In the genomic region with DNA sequence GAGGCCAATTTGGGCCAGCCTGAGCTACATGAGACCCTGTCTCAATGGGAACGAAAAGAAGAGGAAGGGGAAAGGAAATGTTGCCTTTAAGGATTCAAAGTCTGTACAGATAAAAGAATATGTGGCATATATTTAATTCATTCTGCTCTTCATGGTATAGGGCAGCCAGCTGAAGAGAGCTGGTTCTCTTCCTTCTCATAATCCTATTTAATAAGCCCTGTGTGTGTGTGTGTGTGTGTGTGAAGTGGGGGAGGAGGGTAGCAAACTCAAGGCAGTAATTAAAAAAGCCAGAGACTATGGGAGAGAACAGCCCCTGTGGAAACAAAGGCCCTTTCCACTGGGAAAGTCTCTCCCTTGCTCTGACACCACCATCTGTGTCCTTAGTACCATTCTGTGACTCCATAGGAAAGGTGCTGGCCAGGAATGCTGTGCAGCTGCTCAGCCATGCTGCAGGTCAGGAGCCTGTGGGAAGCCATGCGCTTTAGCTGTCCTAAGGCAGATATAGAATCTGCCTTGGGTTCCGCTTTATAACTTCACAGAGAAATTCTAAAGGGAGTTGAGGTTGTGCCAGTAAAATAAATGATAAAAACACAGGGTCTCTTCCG, we compare ENCODE assay signal across 19 mouse cellular contexts. TPM values are rescaled to one million over a fixed set of nuclear protein-coding genes. Genes with fewer than 3 reads are reported as not detected.
DNase-seq lines count a peak whose midpoint lies in the region; ATAC-seq and TF ChIP-seq lines count a peak whose summit lies in the region.
"Had no signal": no experiment of that assay in that cellular context is flagged by ENCODE, and none has a peak within 500 bp of the region (broad histone marks: within the 10 kb centered on the region; RNA-seq: fewer than 3 reads in every experiment).

No protein-coding gene starts in this region.

- no peak for TF ChIP-seq CTCF in gastrocnemius, adult 2 months (IDR thresholded peaks at IDR 0.05)
- TF ChIP-seq CTCF in hindbrain, postnatal 0 days (IDR thresholded peaks at IDR 0.05; ENCODE audit: low read depth): no peak

- WGBS in hindbrain, postnatal 0 days: 89% methylated on average over 4 of the region's 4 CpGs
- 91% methylated on average over 4 of the region's 4 CpGs for WGBS in hindbrain, embryonic 10.5 days

- peak overlapping the region; percentile 86 for H3K27ac ChIP-seq in gastrocnemius, adult 2 months
- no peak overlapping the region for H3K27ac ChIP-seq in hindbrain, postnatal 0 days
- H3K27ac ChIP-seq in hindbrain, embryonic 10.5 days: no peak overlapping the region
- H3K27ac ChIP-seq: embryonic facial prominence, embryonic 10.5 days; hindbrain, embryonic 14.5 days; limb, embryonic 12.5 days; liver, embryonic 15.5 days; neural tube, embryonic 15.5 days had no signal

- no peaks in the 10 kb centered on the region for H3K27me3 ChIP-seq in hindbrain, postnatal 0 days (ENCODE audit: insufficient read depth, low read length)
- no peaks in the 10 kb centered on the region for H3K27me3 ChIP-seq in hindbrain, embryonic 10.5 days (ENCODE audit: insufficient read depth, poor library complexity, severe bottlenecking)
- H3K27me3 ChIP-seq: limb, embryonic 12.5 days; liver, embryonic 15.5 days; neural tube, embryonic 15.5 days had no signal

- H3K36me3 ChIP-seq in hindbrain, postnatal 0 days (ENCODE audit: insufficient read depth, low read length): peaks cover 10% of the 10 kb centered on the region; the same call in 1 of the 2 replicates
- H3K36me3 ChIP-seq in hindbrain, embryonic 10.5 days: no peaks in the 10 kb centered on the region
- H3K36me3 ChIP-seq: embryonic facial prominence, embryonic 10.5 days; liver, embryonic 15.5 days had no signal

- H3K4me1 ChIP-seq in hindbrain, postnatal 0 days (ENCODE audit: insufficient read depth, low read length): no peaks in the 10 kb centered on the region
- H3K4me1 ChIP-seq in hindbrain, embryonic 10.5 days (replicated peaks): no peaks in the 10 kb centered on the region
- H3K4me1 ChIP-seq: embryonic facial prominence, embryonic 10.5 days; limb, embryonic 12.5 days; liver, embryonic 15.5 days; neural tube, embryonic 15.5 days had no signal

- intact Hi-C loops in gastrocnemius, adult 2 months (cut with DNase I): loop anchor here (5.0 kb wide), 1 partner anchor 64 kb away; no protein-coding TSS in a partner anchor
- intact Hi-C loops in gastrocnemius, postnatal 36 days (cut with DNase I): no loop called here

- peak overlapping the region; percentile 65 for H3K4me3 ChIP-seq in gastrocnemius, adult 2 months
- H3K4me3 ChIP-seq in hindbrain, postnatal 0 days (ENCODE audit: low read length): no peak overlapping the region
- no peak overlapping the region for H3K4me3 ChIP-seq in hindbrain, embryonic 10.5 days
- H3K4me3 ChIP-seq: embryonic facial prominence, embryonic 10.5 days; limb, embryonic 12.5 days; liver, embryonic 15.5 days; neural tube, embryonic 15.5 days had no signal

- H3K9me3 ChIP-seq in hindbrain, postnatal 0 days (ENCODE audit: low read length): no peaks in the 10 kb centered on the region
- no peaks in the 10 kb centered on the region for H3K9me3 ChIP-seq in hindbrain, embryonic 10.5 days
- H3K9me3 ChIP-seq: embryonic facial prominence, embryonic 10.5 days; limb, embryonic 12.5 days; liver, embryonic 15.5 days; neural tube, embryonic 15.5 days had no signal

- no peak overlapping the region for H3K4me2 ChIP-seq in hindbrain, postnatal 0 days (ENCODE audit: low read depth, low read length)
- H3K4me2 ChIP-seq: hindbrain, embryonic 14.5 days; limb, embryonic 12.5 days; liver, embryonic 15.5 days; neural tube, embryonic 15.5 days had no signal

- ATAC-seq in hindbrain, postnatal 0 days: 0 out of 2 replicates have a peak, but pooled peaks have one; percentile 55

- DNase-seq in gastrocnemius, adult 2 months: no peak
- no peak for DNase-seq in gastrocnemius, postnatal 36 days
- DNase-seq in hindbrain, postnatal 0 days (ENCODE audit: low spot score): no peak
- no peak for DNase-seq in hindbrain, embryonic 10.5 days (ENCODE audit: low spot score)
- peak; percentile 60 to 64 for DNase-seq in cerebellum, postnatal 25 days
- peak; percentile 22 for DNase-seq in retina, postnatal 1 day
- DNase-seq in c-Kit-positive CD71-positive TER-119-positive erythroid progenitor cells, embryonic 14.5 days (ENCODE audit: low spot score): no peak
- DNase-seq in urinary bladder, postnatal 14 days (ENCODE audit: low spot score): no peak
- DNase-seq: B cell, adult 2 months; gastrocnemius, postnatal 14 days; kidney, adult 18-20 months; kidney, postnatal 36 days; lung, postnatal 36 days; thymus, postnatal 4 days had no signal

- H3K9ac ChIP-seq in hindbrain, postnatal 0 days (replicated peaks; ENCODE audit: low read length): no peak overlapping the region
- H3K9ac ChIP-seq: hindbrain, embryonic 14.5 days; limb, embryonic 12.5 days; liver, embryonic 15.5 days; neural tube, embryonic 15.5 days had no signal

RNA-seq across cellular contexts. Expression of a gene that starts 32.5 kb away (rescaled TPM):
- total RNA-seq in gastrocnemius, adult 2 months (2021): 10 to 100 TPM; 26.8 to 65.5 TPM
- 10 to 100 TPM; 22.2 to 46.1 TPM for total RNA-seq in gastrocnemius, postnatal 36 days (2021)
- 105 and 140 TPM in 2 replicates for total RNA-seq in hindbrain, postnatal 0 days (2014; rRNA removed)
- 35.1 and 36.8 TPM in 2 replicates for polyA plus RNA-seq in hindbrain, postnatal 0 days (2015; fragmentation: Nextera tagmentation; extraction: Ambion mirVana)
- 5.2 and 6.8 TPM in 2 replicates for polyA plus RNA-seq in hindbrain, embryonic 10.5 days (2016; fragmentation: Nextera tagmentation; extraction: Ambion mirVana)

RNA-seq across cellular contexts. Expression of a gene that starts 43.1 kb away (rescaled TPM):
- total RNA-seq in gastrocnemius, adult 2 months (2021): under 1 TPM; 0.15 to 0.20 TPM
- total RNA-seq in gastrocnemius, postnatal 36 days (2021): not detected
- 169 and 202 TPM in 2 replicates for total RNA-seq in hindbrain, postnatal 0 days (2014; rRNA removed)
- 670 and 683 TPM in 2 replicates for polyA plus RNA-seq in hindbrain, postnatal 0 days (2015; fragmentation: Nextera tagmentation; extraction: Ambion mirVana)
- 7.5 and 20.1 TPM in 2 replicates for polyA plus RNA-seq in hindbrain, embryonic 10.5 days (2016; fragmentation: Nextera tagmentation; extraction: Ambion mirVana)

Comparison
In these comparisons a context has a peak if more than half of its experiments do, and no peak if none do; other contexts are left out.
1. DNase-seq: peak in cerebellum, postnatal 25 days (2 of 2) and retina, postnatal 1 day (single experiment); none in gastrocnemius, adult 2 months (single experiment), gastrocnemius, postnatal 36 days (0 of 2), hindbrain, postnatal 0 days (single experiment), hindbrain, embryonic 10.5 days (single experiment), c-Kit-positive CD71-positive TER-119-positive erythroid progenitor cells, embryonic 14.5 days (single experiment) and urinary bladder, postnatal 14 days (single experiment).
2. RNA of a gene that starts 43.1 kb away (total RNA-seq): 169 to 202 TPM in hindbrain, postnatal 0 days; 0.15 to 0.20 TPM in gastrocnemius, adult 2 months and not detected in gastrocnemius, postnatal 36 days; every median in the first group is over 100 times any median in the second.